Mouse (Mus musculus) C2C12 (cell line): Measurements from ENCODE around the gene Uox.

Experiments used
- CEBPB ChIP-seq: IDR thresholded peaks from one replicate; pipeline ENCODE4 v1.6.1; 2011; ENCODE audit warnings: low read depth, mild to moderate bottlenecking, control low read depth, moderate library complexity
- CTCF ChIP-seq: IDR thresholded peaks from one replicate; pipeline ENCODE4 v1.5.1; 2011; ENCODE audit not compliant: control insufficient read depth, insufficient read depth, insufficient read length
- FOSL1 ChIP-seq: IDR thresholded peaks from one replicate; pipeline ENCODE4 v1.8.0; 2011; ENCODE audit warnings: mild to moderate bottlenecking, low read length; ENCODE audit not compliant: poor library complexity, insufficient read depth, severe bottlenecking
- MAX ChIP-seq: IDR thresholded peaks from one replicate; pipeline ENCODE4 v1.6.1; 2011; ENCODE audit warnings: mild to moderate bottlenecking, control low read depth
- MYOD1 ChIP-seq: IDR thresholded peaks from one replicate; pipeline ENCODE4 v1.6.1; 2011; ENCODE audit warnings: low read depth; ENCODE audit not compliant: control insufficient read depth, insufficient read length
- MYOG ChIP-seq: IDR thresholded peaks from one replicate; pipeline ENCODE4 v1.6.1; 2011; ENCODE audit not compliant: control insufficient read depth, insufficient read length; ENCODE audit errors: extremely low read depth
- USF1 ChIP-seq: IDR thresholded peaks from one replicate; pipeline ENCODE4 v1.6.1; 2011; ENCODE audit warnings: low read depth, mild to moderate bottlenecking, control low read depth, moderate library complexity

DNA sequence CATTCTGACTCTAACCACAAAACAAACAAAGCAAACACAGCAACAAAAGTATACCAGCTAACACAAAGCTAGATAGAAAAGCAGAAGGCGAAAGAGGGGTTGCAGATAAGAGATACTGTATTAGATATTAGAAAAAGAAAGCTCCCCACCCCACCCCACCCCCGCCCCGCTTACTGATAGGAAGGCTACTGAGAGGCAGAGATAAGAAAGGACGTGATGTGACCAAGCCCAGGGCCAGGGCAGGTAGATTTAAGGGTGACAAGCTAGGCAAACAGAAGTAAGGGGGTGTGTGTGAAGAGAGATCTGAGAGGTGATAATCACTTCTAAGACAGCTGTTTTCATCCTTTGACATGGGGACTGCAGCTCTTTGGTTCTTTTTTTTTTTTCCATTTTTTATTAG is 48.1 kb downstream of the Uox start:
- no peak for TF ChIP-seq CTCF
- TF ChIP-seq MAX, result no peak
- no peak for TF ChIP-seq USF1
- TF ChIP-seq MYOD1, result no peak
- no peak for TF ChIP-seq CEBPB
- no peak for TF ChIP-seq MYOG
- TF ChIP-seq FOSL1, result no peak
